Mouse (Mus musculus) kidney, postnatal 14 days (tissue): ENCODE data around the gene Msh2.

Source experiments
- DNase-seq: peaks from one replicate; pipeline ENCODE4 v3.0.0; 2022; ENCODE audit warnings: mixed read lengths

Gene Msh2

DNA sequence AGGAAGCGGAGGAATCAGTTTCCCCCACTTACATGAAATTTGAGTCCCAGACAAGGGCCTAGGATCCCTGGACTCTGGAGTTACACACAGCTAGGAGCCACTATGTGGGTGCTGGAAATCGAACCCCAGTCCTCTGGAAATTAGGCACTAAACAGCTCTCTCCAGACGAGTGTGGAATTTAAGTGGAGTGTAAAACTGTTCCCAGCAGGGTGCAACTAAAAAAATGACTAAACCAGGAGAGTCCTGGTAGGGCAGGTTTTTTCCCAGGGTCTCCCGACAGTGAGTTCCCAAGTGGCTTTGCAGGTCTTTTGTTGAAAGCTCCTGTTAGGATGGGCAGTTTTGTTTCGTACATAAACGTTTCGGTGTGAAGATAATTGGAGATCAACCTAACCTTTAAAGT lies 52.6 kb downstream of the Msh2 start:
- DNase-seq, result no peak

- no peak for DNase-seq
These were observed 54.6 kb downstream of the Msh2 start for GRCm38 (mm10) chr17:87726489-87727356.

GRCm38 (mm10) chr17:87731962-87732361 lies 59.8 kb downstream of the Msh2 start:
- no peak for DNase-seq

DNA sequence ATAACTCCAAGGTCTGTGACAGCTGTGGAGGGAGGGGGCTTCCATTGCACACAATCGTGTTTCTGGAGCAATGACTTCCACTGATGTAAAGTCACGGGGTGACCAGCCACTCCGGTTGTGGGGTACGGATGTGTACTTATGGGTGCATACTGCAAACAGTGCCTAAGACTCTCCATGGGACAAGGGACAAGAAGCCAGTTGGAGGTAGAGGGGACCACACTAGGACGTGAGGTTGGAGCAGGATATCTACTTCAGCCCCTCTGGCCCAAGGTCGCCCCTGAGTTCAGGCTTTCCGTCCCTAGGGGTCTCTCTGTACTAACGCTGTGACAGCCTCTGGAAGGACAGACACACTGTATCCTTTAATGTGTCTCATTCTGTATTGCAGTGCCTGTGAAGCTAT lies 62.3 kb downstream of the Msh2 start:
- DNase-seq, result no peak

DNA sequence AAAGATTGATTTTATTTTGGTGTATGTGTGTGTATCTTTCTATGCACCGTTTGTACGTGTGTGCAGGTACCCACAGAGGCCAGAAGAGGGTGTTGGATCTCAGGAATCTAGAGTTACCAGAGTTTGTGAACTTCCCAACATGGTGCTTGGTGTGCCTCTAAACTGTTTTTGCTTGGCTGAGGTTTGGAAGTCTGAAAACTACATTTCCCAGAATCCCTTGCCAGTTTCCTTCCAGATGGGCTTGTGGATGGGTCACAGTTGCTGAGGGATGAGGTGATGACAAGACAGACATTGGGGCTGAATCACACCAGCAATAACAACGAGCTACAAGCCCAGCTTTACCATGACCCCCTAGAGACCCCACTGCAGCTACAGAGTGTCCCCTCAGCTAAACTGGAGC lies 65.0 kb downstream of the Msh2 start:
- DNase-seq, result no peak

GRCm38 (mm10) chr17:87739835-87740234 lies 67.7 kb downstream of the Msh2 start:
- no peak for DNase-seq

GRCm38 (mm10) chr17:87744985-87745925 lies 73.1 kb downstream of the Msh2 start:
- no peak for DNase-seq

DNA sequence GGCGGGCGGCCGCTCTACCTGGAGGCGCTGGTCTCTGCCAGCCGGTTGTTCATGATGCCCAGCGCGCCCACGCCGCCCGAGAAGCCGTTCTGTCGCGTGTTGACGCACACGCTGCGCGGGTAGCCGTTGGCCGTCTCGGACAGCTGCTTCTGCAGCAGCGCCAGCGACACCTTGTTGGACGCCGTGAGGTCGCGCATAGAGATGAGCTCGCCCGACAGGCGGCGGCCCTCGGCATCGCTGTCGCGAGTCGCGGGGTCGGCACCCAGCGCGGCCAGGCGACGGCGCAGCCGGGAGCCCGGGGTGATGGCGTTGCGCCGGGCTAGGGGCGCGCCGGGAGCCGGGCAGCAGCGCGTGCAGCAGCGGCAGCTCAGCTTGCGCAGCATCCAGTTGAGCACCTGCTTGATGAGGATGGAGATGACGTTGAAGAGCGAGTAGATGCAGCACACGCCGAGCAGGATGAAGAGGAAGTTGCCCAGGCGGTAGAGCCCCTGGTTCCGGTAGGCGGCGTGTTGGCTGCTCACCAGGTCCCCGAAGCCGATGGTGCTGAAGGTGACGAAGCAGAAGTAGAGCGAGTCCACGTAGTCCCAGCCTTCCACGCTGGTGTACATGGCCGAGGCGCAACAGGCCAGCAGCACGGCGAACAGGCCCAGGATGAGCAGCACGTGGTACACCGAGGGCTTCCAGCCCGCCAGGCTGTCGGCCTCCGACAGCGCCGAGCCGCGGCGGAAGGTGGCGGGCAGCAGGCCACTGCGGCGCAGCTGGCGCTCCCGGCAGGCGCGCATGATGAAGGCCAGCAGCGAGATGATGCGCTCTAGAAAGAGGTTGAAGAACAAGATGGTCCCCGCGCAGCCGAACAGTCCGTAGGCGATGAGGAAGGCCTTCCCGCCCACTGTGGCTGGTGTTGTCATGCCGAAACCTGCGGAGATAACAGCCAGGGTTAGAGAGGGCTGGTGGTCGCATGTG lies 74.1 kb downstream of the Msh2 start:
- peak; percentile 20 for DNase-seq

DNA sequence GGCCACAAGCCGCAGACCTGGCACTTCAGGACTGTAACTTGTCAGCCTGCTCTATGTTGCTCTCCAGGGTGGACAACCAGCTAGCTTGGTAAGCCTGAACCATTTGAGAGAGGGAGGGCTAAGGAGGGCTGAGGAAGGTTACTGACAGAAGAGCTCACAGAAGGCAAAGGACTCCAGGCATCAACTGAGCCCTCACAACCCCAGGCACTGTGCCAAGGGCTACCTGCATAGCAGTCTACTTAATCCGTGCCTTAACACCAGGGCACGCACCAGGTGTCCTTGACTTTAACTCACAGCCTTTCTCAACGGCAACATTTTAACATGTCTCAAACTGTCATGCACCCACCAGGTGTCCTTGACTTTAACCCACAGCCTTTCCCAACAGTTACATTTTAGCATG lies 88.2 kb downstream of the Msh2 start:
- no peak for DNase-seq

GRCm38 (mm10) chr17:87763146-87763545 lies 91.0 kb downstream of the Msh2 start:
- no peak for DNase-seq

- no peak for DNase-seq
These were observed 92.9 kb downstream of the Msh2 start for GRCm38 (mm10) chr17:87765031-87765430.

DNA sequence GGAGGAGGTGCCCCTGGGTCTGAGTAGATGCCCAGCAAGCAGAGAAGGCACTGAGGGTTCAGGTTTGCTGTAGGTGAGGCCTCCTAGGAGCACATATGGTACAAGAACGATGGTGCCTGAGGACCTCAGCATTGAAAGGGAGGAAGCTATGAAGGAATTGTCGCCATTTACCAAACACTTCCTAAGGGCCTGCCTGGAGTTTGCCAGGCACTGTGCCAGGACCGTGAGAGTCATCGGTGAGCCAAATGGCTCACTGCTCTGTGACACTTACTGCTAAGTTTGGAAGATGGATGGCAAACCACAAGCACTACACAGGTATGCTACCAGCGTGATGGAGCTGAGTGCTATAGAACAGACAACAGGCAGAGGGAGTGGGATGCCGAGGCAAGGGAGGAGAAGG lies 94.8 kb downstream of the Msh2 start:
- no peak for DNase-seq

DNA sequence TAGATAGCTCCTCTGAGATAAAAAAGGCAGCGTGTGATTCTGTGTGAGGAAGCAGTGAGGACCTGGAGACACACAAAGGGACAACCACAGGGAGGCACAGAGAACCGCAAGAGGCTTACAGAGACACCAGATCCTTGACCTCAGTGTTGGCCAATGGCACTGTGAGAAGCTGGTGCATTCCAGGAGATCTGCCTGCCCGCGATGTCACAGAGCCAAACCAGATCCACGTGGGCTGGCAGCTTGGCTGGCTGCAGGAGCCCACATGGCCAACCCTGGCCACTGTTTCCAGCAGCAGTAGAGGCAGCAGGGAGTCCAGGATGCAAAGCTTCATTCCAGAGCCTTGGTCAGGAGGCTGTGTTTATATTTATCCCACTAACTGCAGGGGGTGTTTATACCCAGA lies 98.6 kb downstream of the Msh2 start:
- DNase-seq, result no peak

DNA sequence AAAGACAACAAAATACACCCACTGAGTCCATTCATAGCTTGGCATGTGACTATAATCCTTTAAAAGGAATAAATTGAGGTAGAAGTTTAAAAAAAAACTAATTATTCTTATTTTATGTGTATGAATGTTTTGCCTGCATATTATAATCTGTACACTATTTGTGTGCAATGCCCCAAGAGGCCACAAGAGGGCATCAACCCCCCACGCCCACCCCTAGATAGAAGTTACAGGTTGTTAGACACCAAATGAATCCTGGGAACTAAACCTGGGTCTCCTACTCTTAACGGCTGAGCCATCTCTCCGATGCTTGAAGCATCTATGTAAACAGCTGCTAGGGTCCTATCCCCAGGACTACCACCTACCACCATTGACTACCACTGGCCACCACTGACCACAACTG lies 101.0 kb downstream of the Msh2 start:
- no peak for DNase-seq
